Mouse (Mus musculus) myocyte (in vitro differentiated cells): ENCODE measurements around the gene Htr6.

ENCODE experiments used
- MAX ChIP-seq: IDR thresholded peaks from one replicate; pipeline ENCODE4 v1.6.1; 2011; ENCODE audit warnings: low read depth, mild to moderate bottlenecking, control low read depth
- POLR2A ChIP-seq: IDR thresholded peaks from one replicate; pipeline ENCODE4 v1.6.1; 2011; ENCODE audit warnings: low read depth, mild to moderate bottlenecking, control low read depth, moderate library complexity; ENCODE audit not compliant: insufficient read length
- POLR2AphosphoS2 ChIP-seq: IDR thresholded peaks from one replicate; pipeline ENCODE4 v1.6.1; 2011; ENCODE audit warnings: low read depth, control low read depth; ENCODE audit not compliant: insufficient read length

DNA sequence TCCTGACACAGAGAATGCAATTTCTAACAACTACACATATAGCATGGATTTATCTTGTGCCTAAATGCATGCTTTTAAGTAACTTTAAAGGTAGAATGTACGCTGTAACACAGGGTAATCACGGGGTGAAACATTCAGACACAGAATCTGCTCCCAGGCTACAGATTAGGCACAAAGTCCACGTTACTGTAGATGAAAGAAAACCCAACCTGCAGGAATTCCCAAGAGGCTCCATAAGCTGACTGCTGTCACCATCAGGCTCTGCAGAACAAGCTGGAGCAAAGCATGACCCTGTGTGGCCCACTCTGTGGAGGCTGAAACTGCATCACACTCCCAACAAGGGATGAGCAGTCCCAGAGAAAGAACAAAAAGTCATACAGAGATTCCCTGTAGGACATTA lies 37.1 kb upstream of the Htr6 start:
- TF ChIP-seq POLR2AphosphoS2 (no peak), POLR2A (no peak), MAX (no peak)
